Mouse (Mus musculus) embryonic fibroblast, embryonic 13.5 days (primary cell): ENCODE results near the gene Eaf1.

ENCODE experiments used
- CTCF ChIP-seq: IDR thresholded peaks from 2 replicates; pipeline ENCODE4 v1.5.1; 2011; ENCODE audit warnings: mild to moderate bottlenecking, control low read depth, low read length, moderate library complexity, borderline replicate concordance; ENCODE audit not compliant: insufficient read depth
- POLR2A ChIP-seq: IDR thresholded peaks from 2 replicates; pipeline ENCODE4 v1.6.1; 2011; ENCODE audit warnings: low read depth, mild to moderate bottlenecking, control low read depth, low read length, moderate library complexity

- TF ChIP-seq POLR2A (no peak), CTCF (no peak)
These were observed 27.1 kb downstream of the Eaf1 start for GRCm38 (mm10) chr14:31521318-31521717.
